Comparison of ENCODE assay signal across 19 mouse cellular contexts in genomic region chr17:87254384-87254783, GRCm38 (mm10). TPM values are rescaled to one million over a fixed set of nuclear protein-coding genes. Genes with fewer than 3 reads are reported as not detected.
DNase-seq lines count a peak whose midpoint lies in the region; ATAC-seq lines count a peak whose summit lies in the region.
"Had no signal": no experiment of that assay in that cellular context is flagged by ENCODE, and none has a peak within 500 bp of the region (broad histone marks: within the 10 kb centered on the region; RNA-seq: fewer than 3 reads in every experiment).

No protein-coding gene starts in this region.

- 63% methylated on average over 8 of the region's 8 CpGs for WGBS in embryonic facial prominence, embryonic 14.5 days
- 86% methylated on average over 8 of the region's 8 CpGs for WGBS in embryonic facial prominence, embryonic 10.5 days

- H3K36me3 ChIP-seq in embryonic facial prominence, embryonic 14.5 days (ENCODE audit: control insufficient read depth, insufficient read depth, low read length): peaks cover 60% of the 10 kb centered on the region
- peaks cover 63% of the 10 kb centered on the region for H3K36me3 ChIP-seq in embryonic facial prominence, embryonic 10.5 days (replicated peaks)

- intact Hi-C loops in left cerebral cortex, postnatal 4 days (cut with DNase I): no loop called here

- H3K9ac ChIP-seq in embryonic facial prominence, embryonic 14.5 days (ENCODE audit: low read depth, low read length): no peak overlapping the region
- H3K9ac ChIP-seq: embryonic facial prominence, embryonic 12.5 days; forebrain, embryonic 12.5 days; heart, embryonic 12.5 days; hindbrain, embryonic 13.5 days had no signal

- DNase-seq in embryonic facial prominence, embryonic 14.5 days (ENCODE audit: low spot score): peak; percentile 61
- DNase-seq in embryonic facial prominence, embryonic 10.5 days (ENCODE audit: low spot score): no peak
- DNase-seq in left cerebral cortex, postnatal 4 days: peak; percentile 33
- no peak for DNase-seq in left cerebral cortex, adult 8-10 months (ENCODE audit: low spot score in 2 of 2)
- peak; percentile 35 for DNase-seq in thymus, postnatal 14 days
- DNase-seq in thymus, postnatal 0 days (ENCODE audit: low spot score): no peak
- no peak for DNase-seq in cerebellum, adult 9-11 months
- DNase-seq: adrenal gland, postnatal 10 days; B cell, adult 2 months; cerebellum, adult 2 months; embryo, embryonic 11 days; gastrocnemius, postnatal 14 days had no signal

- H3K4me2 ChIP-seq in embryonic facial prominence, embryonic 14.5 days (ENCODE audit: low read depth, low read length): no peak overlapping the region
- H3K4me2 ChIP-seq: embryonic facial prominence, embryonic 12.5 days; forebrain, embryonic 12.5 days; heart, embryonic 12.5 days; hindbrain, embryonic 13.5 days had no signal

- no peaks in the 10 kb centered on the region for H3K4me1 ChIP-seq in embryonic facial prominence, embryonic 14.5 days (ENCODE audit: control insufficient read depth, insufficient read depth, low read length)
- no peaks in the 10 kb centered on the region for H3K4me1 ChIP-seq in embryonic facial prominence, embryonic 10.5 days
- H3K4me1 ChIP-seq: embryonic facial prominence, embryonic 12.5 days; forebrain, embryonic 12.5 days; hindbrain, embryonic 13.5 days had no signal

- no peak for ATAC-seq in embryonic facial prominence, embryonic 14.5 days (ENCODE audit: low read depth)
- ATAC-seq: CD4-positive, CD25-positive, alpha-beta regulatory T cell, adult 4 months; forebrain, embryonic 16.5 days had no signal

- H3K4me3 ChIP-seq in embryonic facial prominence, embryonic 14.5 days (ENCODE audit: low read depth, low read length): no peak overlapping the region
- H3K4me3 ChIP-seq in embryonic facial prominence, embryonic 10.5 days: no peak overlapping the region
- H3K4me3 ChIP-seq: embryonic facial prominence, embryonic 12.5 days; forebrain, embryonic 12.5 days; heart, embryonic 12.5 days; hindbrain, embryonic 13.5 days had no signal

- H3K27me3 ChIP-seq in embryonic facial prominence, embryonic 14.5 days (replicated peaks; ENCODE audit: control insufficient read depth, insufficient read depth, low read length): no peaks in the 10 kb centered on the region
- no peaks in the 10 kb centered on the region for H3K27me3 ChIP-seq in embryonic facial prominence, embryonic 10.5 days (replicated peaks; ENCODE audit: low read depth, poor library complexity, severe bottlenecking)
- H3K27me3 ChIP-seq: embryonic facial prominence, embryonic 12.5 days; forebrain, embryonic 12.5 days; heart, embryonic 12.5 days; hindbrain, embryonic 13.5 days had no signal

- no peak overlapping the region for H3K27ac ChIP-seq in embryonic facial prominence, embryonic 14.5 days (replicated peaks; ENCODE audit: low read depth, low read length)
- H3K27ac ChIP-seq in embryonic facial prominence, embryonic 10.5 days (replicated peaks): no peak overlapping the region
- H3K27ac ChIP-seq: embryonic facial prominence, embryonic 12.5 days; forebrain, embryonic 12.5 days; hindbrain, embryonic 13.5 days had no signal

- H3K9me3 ChIP-seq in embryonic facial prominence, embryonic 14.5 days (ENCODE audit: control insufficient read depth, low read length): no peaks in the 10 kb centered on the region
- no peaks in the 10 kb centered on the region for H3K9me3 ChIP-seq in embryonic facial prominence, embryonic 10.5 days
- H3K9me3 ChIP-seq: embryonic facial prominence, embryonic 12.5 days; forebrain, embryonic 12.5 days; G1E; hindbrain, embryonic 13.5 days had no signal

RNA-seq across cellular contexts. Expression of gene Mcfd2, which starts 11.4 kb away (rescaled TPM):
- polyA plus RNA-seq in embryonic facial prominence, embryonic 14.5 days (2014; fragmentation: Nextera tagmentation; extraction: Ambion mirVana): 113 TPM in 2 replicates
- 75.2 and 81.8 TPM in 2 replicates for polyA plus RNA-seq in embryonic facial prominence, embryonic 10.5 days (2016; fragmentation: Nextera tagmentation; extraction: Ambion mirVana)
- 10 to 100 TPM; 22.3 to 23.2 TPM for total RNA-seq in left cerebral cortex, postnatal 4 days (2021)
- 10 to 100 TPM; 55.7 to 68.0 (median 63.1) TPM for total RNA-seq in left cerebral cortex, adult 8-10 months (2022)
- 57.7 and 58.4 TPM in 2 replicates for polyA plus RNA-seq in thymus, postnatal 0 days (2015; fragmentation: Nextera tagmentation; extraction: Ambion mirVana)

RNA-seq across cellular contexts. Expression of gene Ttc7, which starts 28.3 kb away (rescaled TPM):
- polyA plus RNA-seq in embryonic facial prominence, embryonic 14.5 days (2014; fragmentation: Nextera tagmentation; extraction: Ambion mirVana): 9.6 and 10.2 TPM in 2 replicates
- 3.6 and 4.0 TPM in 2 replicates for polyA plus RNA-seq in embryonic facial prominence, embryonic 10.5 days (2016; fragmentation: Nextera tagmentation; extraction: Ambion mirVana)
- 1 to 10 TPM; 7.7 to 8.7 TPM for total RNA-seq in left cerebral cortex, postnatal 4 days (2021)
- total RNA-seq in left cerebral cortex, adult 8-10 months (2022): 10 to 100 TPM; 12.8 to 14.8 (median 13.1) TPM
- polyA plus RNA-seq in thymus, postnatal 0 days (2015; fragmentation: Nextera tagmentation; extraction: Ambion mirVana): 31.2 and 33.5 TPM in 2 replicates

Comparison
In these comparisons a context has a peak if more than half of its experiments do, and no peak if none do; other contexts are left out.
1. DNase-seq: peak in embryonic facial prominence, embryonic 14.5 days (single experiment), left cerebral cortex, postnatal 4 days (single experiment) and thymus, postnatal 14 days (single experiment); none in embryonic facial prominence, embryonic 10.5 days (single experiment), left cerebral cortex, adult 8-10 months (0 of 2), thymus, postnatal 0 days (single experiment) and cerebellum, adult 9-11 months (single experiment).